Mouse (Mus musculus) kidney, adult 8-10 months (tissue): ENCODE measurements around the gene 1300017J02Rik.
A peak's percentile ranks its signal among the peaks of the same experiment; 100 is the strongest.

ENCODE experiments used
- DNase-seq, 2 experiments: peaks; one replicate each; pipeline ENCODE4 v3.0.0; 2022

The 1300017J02Rik gene

GRCm38 (mm10) chr9:103265778-103266177, 39.1 kb downstream of the 1300017J02Rik start:
- DNase-seq = no peak

- DNase-seq = no peak
Observed at GRCm38 (mm10) chr9:103252906-103253305, 52.0 kb downstream of the 1300017J02Rik start.

- DNase-seq = no peak
Observed at GRCm38 (mm10) chr9:103248618-103249017, 56.3 kb downstream of the 1300017J02Rik start.

- no peak for DNase-seq
Observed at GRCm38 (mm10) chr9:103246526-103247168, 58.2 kb downstream of the 1300017J02Rik start.

GRCm38 (mm10) chr9:103243640-103244039, 61.2 kb downstream of the 1300017J02Rik start:
- DNase-seq = peak in 1 of 2 experiments; percentile 22

GRCm38 (mm10) chr9:103241206-103241605, 63.7 kb downstream of the 1300017J02Rik start:
- peak in 1 of 2 experiments; percentile 18 for DNase-seq

- no peak for DNase-seq
Observed at GRCm38 (mm10) chr9:103239471-103239870, 65.4 kb downstream of the 1300017J02Rik start.

- peak in 1 of 2 experiments; percentile 12 for DNase-seq
Observed at GRCm38 (mm10) chr9:103234565-103235165, 70.2 kb downstream of the 1300017J02Rik start.

GRCm38 (mm10) chr9:103234059-103234458, 70.8 kb downstream of the 1300017J02Rik start:
- no peak for DNase-seq

GRCm38 (mm10) chr9:103233006-103233395, 71.9 kb downstream of the 1300017J02Rik start:
- no peak for DNase-seq

GRCm38 (mm10) chr9:103232232-103233005, 72.5 kb downstream of the 1300017J02Rik start:
- DNase-seq = no peak

- DNase-seq = peak; percentile 32 to 47
Observed at GRCm38 (mm10) chr9:103230151-103230951, 74.5 kb downstream of the 1300017J02Rik start, which contains the start of the genes Gm20425 and Trf. Gm20425 (minus strand) TSS chr9:103230307. Trf (minus strand) TSS chr9:103230444.

GRCm38 (mm10) chr9:103229037-103229867, 75.6 kb downstream of the 1300017J02Rik start:
- no peak for DNase-seq

- no peak for DNase-seq
Observed at GRCm38 (mm10) chr9:103228370-103229003, 76.4 kb downstream of the 1300017J02Rik start.

- no peak for DNase-seq
Observed at GRCm38 (mm10) chr9:103227760-103228159, 77.1 kb downstream of the 1300017J02Rik start.

GRCm38 (mm10) chr9:103226806-103227205, 78.1 kb downstream of the 1300017J02Rik start:
- peak in 1 of 2 experiments; percentile 19 for DNase-seq

- DNase-seq = peak in 1 of 2 experiments; percentile 18
Observed at GRCm38 (mm10) chr9:103225464-103225863, 79.4 kb downstream of the 1300017J02Rik start.

- no peak for DNase-seq
Observed at GRCm38 (mm10) chr9:103224721-103225120, 80.2 kb downstream of the 1300017J02Rik start.

- DNase-seq = no peak
Observed at GRCm38 (mm10) chr9:103214281-103214680, 90.6 kb downstream of the 1300017J02Rik start.

- DNase-seq = no peak
Observed at GRCm38 (mm10) chr9:103213631-103214030, 91.3 kb downstream of the 1300017J02Rik start.
